Mouse (Mus musculus) brain, embryonic 14.5 days (tissue): ENCODE data around the gene Crabp2. TPM values are rescaled to one million over a fixed set of nuclear protein-coding genes. Genes with fewer than 3 reads are reported as not detected.

ENCODE experiments used
- DNase-seq: peaks from one replicate; pipeline ENCODE4 v3.0.0-alpha.2; 2011; ENCODE audit warnings: low read depth
- CTCF ChIP-seq: fragments of 200-500 bp; IDR thresholded peaks from 2 replicates; pipeline ENCODE4 v1.5.1; 2012; ENCODE audit warnings: inconsistent platforms, mild to moderate bottlenecking, moderate library complexity, borderline replicate concordance; ENCODE audit not compliant: insufficient read depth, insufficient read length; ENCODE audit errors: extremely low read depth
- POLR2A ChIP-seq: fragments of 200-500 bp; IDR thresholded peaks from 2 replicates; pipeline ENCODE4 v1.6.1; 2012; ENCODE audit warnings: mild to moderate bottlenecking, inconsistent platforms, borderline replicate concordance; ENCODE audit not compliant: poor library complexity, insufficient read depth, insufficient read length, severe bottlenecking; ENCODE audit errors: extremely low read depth
- polyA plus RNA-seq: library from polyadenylated mRNA; depleted of rRNA; stranded (reverse); fragments of >200 nt; gene quantifications from 2 replicates; pipeline ENCODE4 v1.2.3, GENCODE M21; 2012

Gene Crabp2
- polyA plus RNA-seq, 1 experiment: 33.4 TPM

DNA sequence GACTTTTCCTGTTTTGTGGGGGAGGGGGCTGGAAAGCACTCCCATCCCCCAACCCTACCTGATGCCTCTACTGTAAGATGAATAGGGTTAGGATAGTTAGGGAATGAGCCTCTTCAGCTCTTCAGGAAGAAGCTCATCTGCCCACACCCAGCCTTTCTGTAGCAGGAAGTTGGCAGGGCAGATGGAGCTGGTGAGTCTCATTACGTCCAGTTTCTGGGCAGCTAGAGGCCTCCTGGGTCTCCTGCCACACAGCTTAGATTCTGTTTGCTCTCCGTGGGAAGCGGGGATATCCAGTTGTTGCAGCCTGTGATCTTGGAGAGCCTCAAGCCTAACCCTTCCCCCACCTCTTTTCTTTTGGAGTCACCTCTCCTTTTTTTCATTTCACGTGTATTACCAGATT, 38.6 kb upstream of the Crabp2 start:
- TF ChIP-seq POLR2A (no peak), CTCF (no peak)
- peak; percentile 20 for DNase-seq

DNA sequence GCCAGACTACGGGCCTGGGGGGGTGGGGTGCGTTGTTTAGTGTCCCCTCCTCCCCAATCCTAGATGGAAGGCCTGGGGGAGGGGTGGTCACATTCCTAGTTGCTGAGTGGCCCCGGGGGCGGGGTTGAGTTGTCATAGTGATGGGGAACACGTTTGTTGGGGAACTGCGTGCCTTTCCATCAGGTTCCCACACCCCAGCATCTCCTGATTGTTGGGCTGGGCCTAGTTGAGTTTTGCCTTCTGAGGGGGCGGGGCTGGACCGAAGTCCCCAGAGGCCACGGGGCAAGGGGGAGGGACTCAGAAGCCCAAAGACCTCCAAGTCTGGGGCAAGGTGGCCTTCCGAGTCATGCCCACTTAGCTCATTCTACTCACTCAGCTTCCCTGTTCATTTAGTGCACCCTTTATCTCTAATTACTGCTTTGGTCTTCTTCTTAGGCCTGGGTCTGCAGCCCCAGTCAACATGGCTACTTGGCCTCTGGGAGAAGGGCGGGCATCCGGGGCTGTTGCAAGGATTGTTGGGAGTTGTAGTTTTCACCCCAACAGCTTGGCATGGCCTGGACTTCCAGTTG, 37.8 kb upstream of the Crabp2 start:
- TF ChIP-seq POLR2A (no peak), CTCF (no peak)
- peak; percentile 85 for DNase-seq

DNA sequence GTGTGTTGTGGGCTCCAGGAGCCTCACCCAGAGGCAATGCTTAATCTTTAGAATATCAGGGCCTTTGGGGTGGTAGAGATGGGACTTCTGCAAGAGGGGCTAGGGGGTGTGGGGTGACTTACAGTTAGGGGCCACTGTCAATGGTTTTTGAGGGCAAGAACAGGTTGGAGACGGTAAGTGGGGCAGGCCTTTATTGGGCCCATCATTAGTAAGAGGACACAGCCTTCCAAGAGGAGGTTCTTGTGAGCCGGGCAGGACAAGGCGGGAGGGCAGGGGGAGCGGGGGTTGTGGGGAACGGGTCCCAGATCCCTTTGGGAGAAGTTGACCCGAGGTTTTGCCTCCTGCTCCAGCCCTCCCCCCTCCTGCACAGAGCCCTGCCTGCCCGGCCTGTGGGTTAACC, 35.0 kb upstream of the Crabp2 start:
- TF ChIP-seq CTCF (no peak), POLR2A (no peak)
- no peak for DNase-seq

DNA sequence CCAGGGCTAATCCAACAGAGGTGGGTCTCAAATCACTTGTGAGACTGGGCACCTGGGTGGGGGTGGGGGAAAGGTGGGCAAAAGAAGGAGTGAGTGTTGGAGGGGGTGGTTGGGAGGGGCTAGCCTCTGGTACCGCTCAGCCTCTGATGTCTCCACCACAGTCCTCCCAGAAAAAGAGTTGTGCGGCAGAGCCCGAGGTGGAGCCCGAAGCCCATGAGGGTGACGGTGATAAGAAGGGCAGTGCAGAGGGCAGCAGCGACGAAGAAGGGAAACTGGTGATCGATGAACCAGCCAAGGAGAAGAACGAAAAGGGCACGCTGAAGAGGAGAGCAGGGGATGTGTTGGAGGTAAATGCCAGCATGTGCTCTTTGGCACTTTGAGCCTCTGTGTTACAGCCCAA, 34.6 kb upstream of the Crabp2 start:
- no peak for TF ChIP-seq CTCF

DNA sequence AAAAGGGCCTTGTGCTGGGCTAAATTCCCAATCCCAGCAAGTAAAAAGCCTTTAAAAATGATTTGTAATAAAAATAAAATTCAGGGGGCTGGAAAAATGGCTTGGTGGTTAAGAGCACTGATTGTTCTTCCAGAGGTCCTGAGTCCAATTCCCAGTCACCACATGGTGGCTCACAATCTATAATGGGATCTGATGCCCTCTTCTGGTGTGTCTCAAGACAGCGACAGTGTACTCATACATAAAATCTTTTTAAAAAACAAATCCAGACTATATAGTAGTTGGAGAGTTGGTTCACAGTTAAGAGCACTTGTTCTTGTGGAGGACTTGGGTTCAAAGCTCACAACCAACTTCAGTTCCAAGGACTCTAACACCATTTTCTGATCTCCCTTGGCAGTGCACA, 31.5 kb upstream of the Crabp2 start:
- TF ChIP-seq CTCF (no peak), POLR2A (no peak)

More for the DNA sequence above, 34.6 kb upstream of the Crabp2 start:
- DNase-seq: no peak

DNA sequence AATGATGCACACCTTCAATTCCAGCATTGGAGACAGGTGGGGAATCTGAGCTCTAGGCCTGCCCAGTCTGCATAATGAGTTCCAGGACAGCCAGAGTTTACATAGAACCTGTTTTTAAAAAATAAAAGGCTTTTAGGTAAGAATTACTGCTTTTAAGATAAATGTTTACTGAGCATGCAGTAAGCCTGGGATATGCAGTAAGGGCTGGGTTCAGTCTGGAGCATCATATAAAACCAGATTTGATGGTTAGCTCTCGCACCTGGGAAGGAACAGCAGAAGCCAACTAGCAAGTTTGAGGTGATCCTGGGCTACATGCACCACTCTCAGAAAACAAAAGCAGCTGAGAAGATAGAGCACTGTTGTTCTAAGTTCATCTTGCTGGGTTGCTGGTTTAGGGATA, 29.9 kb upstream of the Crabp2 start:
- no peak for DNase-seq
- no peak for TF ChIP-seq CTCF
- TF ChIP-seq POLR2A: no peak

More for the DNA sequence above, 31.5 kb upstream of the Crabp2 start:
- DNase-seq: no peak

DNA sequence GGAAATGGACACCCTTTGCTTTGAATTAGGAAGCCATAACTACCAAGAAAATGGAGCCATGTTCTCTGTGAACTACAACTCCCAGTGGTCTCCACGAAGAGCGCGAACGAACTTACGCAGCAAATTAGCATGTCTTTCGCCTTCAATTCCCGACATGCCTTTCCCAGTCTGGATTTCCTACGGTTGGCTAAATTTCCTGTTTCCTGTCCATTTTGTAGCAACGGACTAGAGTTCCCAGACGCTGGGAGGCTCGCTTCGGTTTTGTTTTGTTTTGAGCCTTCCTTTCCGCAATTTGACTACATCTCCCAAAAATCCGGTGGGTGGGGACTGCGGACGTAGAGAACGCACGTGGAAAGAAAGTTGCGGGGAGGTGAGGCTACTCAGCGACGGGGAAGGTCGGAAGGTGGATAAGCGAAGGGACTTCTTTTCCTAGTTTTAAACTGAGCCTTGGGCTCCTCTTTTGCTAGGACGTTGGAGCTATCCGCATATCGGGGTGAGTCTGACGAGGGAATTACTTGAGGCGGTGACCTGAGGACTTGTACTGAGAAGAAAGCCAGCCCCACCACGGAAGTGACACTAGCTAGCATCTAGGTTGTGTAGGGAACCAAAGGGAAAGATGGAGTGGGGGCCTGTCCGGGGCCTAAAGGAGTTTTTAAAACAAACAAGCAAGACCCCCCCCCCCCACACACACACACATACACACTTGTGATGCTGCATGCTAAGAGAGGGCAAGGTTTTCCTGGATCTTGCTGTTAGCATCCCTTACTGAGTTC, 28.9 kb upstream of the Crabp2 start, which contains the start of gene Mrpl24:
TSS of gene Mrpl24 (plus strand) at position 171 of the 773 bp plus-strand sequence.
- TF ChIP-seq CTCF (no peak), POLR2A (peak; percentile 30; the same call in 1 of the 2 replicates)
- DNase-seq: peak; percentile 98

DNA sequence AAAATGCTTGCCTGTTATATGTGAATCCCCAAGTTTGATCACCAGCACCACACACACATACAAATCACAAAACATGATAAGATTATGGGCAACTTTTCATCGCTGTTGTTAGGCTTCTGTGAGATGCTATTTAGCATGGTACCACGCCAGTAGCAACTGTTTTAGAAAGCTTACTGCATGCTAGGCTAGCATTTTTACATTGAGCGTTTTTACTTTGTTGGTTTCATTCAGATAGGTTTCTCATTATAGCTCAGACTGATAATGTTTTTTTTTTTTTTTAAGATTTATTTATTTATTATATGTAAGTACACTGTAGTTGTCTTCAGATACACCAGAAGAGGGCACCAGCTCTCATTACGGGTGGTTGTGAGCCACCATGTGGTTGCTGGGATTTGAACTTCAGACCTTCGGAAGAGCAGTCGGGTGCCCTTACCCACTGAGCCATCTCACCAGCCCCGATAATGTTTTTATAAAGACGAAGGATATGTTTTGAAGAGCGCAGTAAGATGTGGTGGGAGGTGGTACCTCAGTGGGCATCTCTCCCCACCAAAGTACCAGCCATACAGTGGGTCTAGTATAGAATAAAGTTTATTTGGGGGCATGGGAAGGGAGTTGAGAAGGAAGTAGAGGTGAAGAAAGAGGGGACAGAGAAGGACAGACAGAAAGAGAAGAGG, 28.1 kb upstream of the Crabp2 start:
- TF ChIP-seq POLR2A (no peak), CTCF (no peak)
- no peak for DNase-seq

DNA sequence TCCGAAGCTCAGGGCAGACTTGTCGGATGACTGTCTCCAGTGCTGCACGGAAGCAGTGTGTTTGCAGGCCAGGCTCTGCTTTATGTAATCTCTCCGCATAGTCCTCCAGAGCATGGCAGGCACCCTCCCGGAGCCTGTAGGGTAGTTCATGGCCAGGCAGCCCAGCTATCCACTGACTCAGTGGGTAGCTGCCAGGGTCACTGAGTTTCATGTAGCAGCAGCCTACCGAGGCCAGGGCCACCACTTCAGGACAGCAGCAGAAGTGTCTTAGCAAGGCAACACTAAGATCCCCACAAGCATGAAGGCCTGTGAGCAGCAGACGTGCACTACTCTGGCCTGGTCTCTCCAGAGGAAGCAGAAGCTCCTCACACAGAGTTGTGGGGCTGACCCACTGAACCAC, 23.5 kb upstream of the Crabp2 start:
- no peak for TF ChIP-seq POLR2A
- TF ChIP-seq CTCF: no peak
- no peak for DNase-seq

DNA sequence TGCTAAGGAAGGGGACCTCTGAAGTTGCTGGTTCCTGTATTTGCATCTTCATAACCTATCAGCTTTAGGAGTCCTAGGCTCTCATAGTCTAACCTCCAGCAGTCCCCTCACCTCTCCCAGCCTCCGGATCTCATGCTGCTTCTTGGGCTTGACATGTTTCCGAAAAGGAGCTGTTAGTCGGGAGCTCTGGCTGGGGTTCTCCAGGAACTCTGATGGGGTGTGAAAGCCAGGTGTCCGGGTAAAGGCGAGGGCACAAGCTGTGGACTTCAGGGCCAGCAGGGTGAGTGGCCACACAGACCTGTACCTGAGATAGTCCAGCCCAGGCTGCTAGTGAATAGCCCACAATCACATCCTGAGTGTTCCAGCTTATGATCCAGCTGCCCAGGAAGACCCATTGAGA, 21.0 kb upstream of the Crabp2 start:
- no peak for DNase-seq
- TF ChIP-seq CTCF: no peak
- TF ChIP-seq POLR2A: no peak

DNA sequence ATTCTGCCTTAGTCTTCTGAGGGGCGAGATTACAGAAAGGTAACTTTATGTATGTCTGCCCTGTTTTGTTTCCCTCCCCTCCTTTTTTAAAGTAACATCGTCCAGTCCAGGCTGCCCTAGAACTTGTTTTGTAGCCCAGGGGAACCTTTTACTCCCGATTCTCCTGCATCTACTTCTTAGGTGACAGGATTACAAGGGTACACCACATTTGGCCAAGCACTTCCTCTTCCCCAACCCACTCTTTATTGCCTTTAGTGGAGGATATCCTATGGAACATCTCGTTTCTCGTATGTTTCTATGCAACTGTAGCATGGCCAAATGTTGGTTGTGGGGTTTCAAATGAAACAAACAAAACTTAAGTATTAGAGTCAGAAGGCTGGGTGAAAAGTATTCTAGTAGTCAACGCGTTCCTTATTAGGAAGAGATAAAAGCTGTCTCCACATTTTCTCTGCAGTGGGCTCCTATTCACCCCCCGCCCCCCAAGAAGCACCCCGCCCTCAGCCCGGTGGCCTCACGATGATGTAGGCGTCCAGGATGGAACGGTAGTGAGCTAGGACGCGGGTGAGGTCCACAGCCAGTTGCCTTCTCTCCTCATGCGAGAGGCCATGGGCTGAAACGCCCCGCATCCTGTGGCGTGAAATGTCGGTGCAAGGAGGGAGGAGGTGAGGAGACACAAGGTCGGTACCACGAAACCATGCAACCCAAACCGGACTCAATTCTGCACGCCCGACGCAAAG, 19.0 kb upstream of the Crabp2 start:
- DNase-seq: no peak

More for the DNA sequence above, 19.0 kb upstream of the Crabp2 start:
- TF ChIP-seq POLR2A (no peak), CTCF (no peak)
